Mouse (Mus musculus): Measurements from ENCODE around the gene Olfr1278. TPM values are rescaled to one million over a fixed set of nuclear protein-coding genes. Genes with fewer than 3 reads are reported as not detected.

The Olfr1278 gene
- total and polyA plus RNA-seq, 3 experiments, result not detected

DNA sequence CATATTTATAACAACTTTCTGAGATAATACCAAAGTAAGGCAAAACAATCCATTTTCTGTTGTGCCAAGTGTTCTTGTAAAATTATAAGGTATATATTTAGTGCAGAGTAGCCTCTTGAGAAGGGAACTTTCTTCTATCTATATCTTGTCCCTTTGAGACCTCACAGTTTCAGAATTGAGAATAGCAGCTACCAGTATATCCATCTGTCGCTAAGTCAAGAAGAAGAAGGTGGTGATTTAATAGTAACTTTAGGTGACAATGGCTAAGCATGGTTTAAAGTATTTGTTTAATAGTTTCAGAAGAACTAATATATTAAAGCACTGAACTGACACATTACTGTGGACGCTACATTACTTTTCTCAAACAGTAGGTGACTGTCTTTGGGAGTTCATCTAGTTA is 15.9 kb upstream of the Olfr1278 start, which contains the start of gene Olfr1277:
TSS of gene Olfr1277 (minus strand) at position 101 of the 400 bp plus-strand sequence.
- H3K36me3 ChIP-seq (replicated peaks in 1 of 2; ENCODE audit: control insufficient read depth in 1 of 2, insufficient read depth in 1 of 2, low read length in 1 of 2), result no peaks in the 10 kb centered on the region
- H3K9me3 ChIP-seq (replicated peaks; ENCODE audit: low read length), result peaks cover 16% of the 10 kb centered on the region
- dilution Hi-C loops (cut with MboI; ENCODE audit: extremely low pct_ligation_motif_present, extremely low pct_unique_long_range_greater_than_20kb, low sequenced_read_pairs), result no loop called here
- no peak for DNase-seq (ENCODE audit: extremely low read depth)
- H3K4me1 ChIP-seq (ENCODE audit: control insufficient read depth in 1 of 2, insufficient read depth in 2 of 2), result no peaks in the 10 kb centered on the region
- in situ Hi-C loops (cut with MboI; ENCODE audit: low pct_ligation_motif_present, low pct_unique_long_range_greater_than_20kb, low sequenced_read_pairs), result no loop called here
- no peak within 1 kb of the TSS for H3K4me3 ChIP-seq (replicated peaks in 1 of 3; ENCODE audit: low read depth in 2 of 3, low read length in 2 of 3, poor library complexity in 1 of 3)
- H3K79me2 ChIP-seq (replicated peaks; ENCODE audit: control insufficient read depth, extremely low read depth, insufficient read depth, poor library complexity, severe bottlenecking), result no peaks in the 10 kb centered on the region
- H3K27me3 ChIP-seq (replicated peaks), result no peaks in the 10 kb centered on the region
- no peak within 1 kb of the TSS for H3K4me2 ChIP-seq (ENCODE audit: insufficient read depth, low read depth, poor library complexity, severe bottlenecking)
- TF ChIP-seq POLR2A (IDR thresholded peaks at IDR 0.05; ENCODE audit: low read depth, low read length) (no peak), JUND (conservative IDR thresholded peaks at IDR 0.05; ENCODE audit: low read depth, low read length) (no peak), KAT2A (IDR thresholded peaks at IDR 0.05; ENCODE audit: insufficient replicate concordance, low read length) (no peak), ZMIZ1 (IDR thresholded peaks at IDR 0.05; ENCODE audit: low read depth, low read length) (no peak), TCF12 (IDR thresholded peaks at IDR 0.05; ENCODE audit: low read depth, low read length) (no peak), ETS1 (conservative IDR thresholded peaks at IDR 0.05; ENCODE audit: low read depth, low read length) (no peak), NELFE (IDR thresholded peaks at IDR 0.05; ENCODE audit: low read depth, low read length) (no peak), BHLHE40 (IDR thresholded peaks at IDR 0.05; ENCODE audit: low read depth, low read length) (no peak), E2F4 (IDR thresholded peaks at IDR 0.05; ENCODE audit: insufficient replicate concordance, low read depth, low read length) (no peak), MAZ (IDR thresholded peaks at IDR 0.05; ENCODE audit: low read depth, low read length) (no peak), GABPA (IDR thresholded peaks at IDR 0.05; ENCODE audit: insufficient replicate concordance, low read depth, low read length) (no peak), MAX (IDR thresholded peaks at IDR 0.05; ENCODE audit: low read length) (no peak), ZKSCAN1 (IDR thresholded peaks at IDR 0.05; ENCODE audit: borderline replicate concordance, low read depth, low read length) (no peak), UBTF (IDR thresholded peaks at IDR 0.05; ENCODE audit: low read depth, low read length) (no peak), ZC3H11A (IDR thresholded peaks at IDR 0.05; ENCODE audit: low read depth, low read length) (no peak)
- no peak within 1 kb of the TSS for H3K9ac ChIP-seq (ENCODE audit: insufficient read depth, low read depth)
- no peak within 1 kb of the TSS for H3K27ac ChIP-seq (ENCODE audit: insufficient read depth, low read depth)

DNA sequence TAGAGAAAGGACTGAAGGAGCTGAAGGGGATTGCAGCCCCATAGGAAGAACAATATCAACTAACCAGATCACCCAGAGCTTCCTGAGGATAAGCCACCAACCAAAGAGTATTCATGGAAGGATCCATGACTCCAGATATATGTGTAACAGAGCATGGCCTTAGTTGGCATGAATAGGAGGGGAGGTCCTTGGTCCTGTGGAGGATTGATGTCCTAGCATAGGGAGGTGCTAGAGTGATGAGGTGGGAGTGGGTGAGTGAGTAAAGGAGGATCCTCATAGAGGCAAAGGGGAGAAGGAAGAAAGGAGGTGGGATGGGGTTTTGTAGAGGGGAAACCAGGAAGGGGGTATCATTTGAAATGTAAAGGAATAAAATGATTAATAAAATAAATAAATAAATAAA is 8.6 kb downstream of the Olfr1278 start:
- dilution Hi-C loops (cut with MboI; ENCODE audit: extremely low pct_ligation_motif_present, extremely low pct_unique_long_range_greater_than_20kb, low sequenced_read_pairs) (no loop called here), in situ Hi-C loops (cut with MboI; ENCODE audit: low pct_ligation_motif_present, low pct_unique_long_range_greater_than_20kb, low sequenced_read_pairs) (no loop called here)
- peaks cover 17% of the 10 kb centered on the region for H3K9me3 ChIP-seq (replicated peaks; ENCODE audit: low read length)
- no peaks in the 10 kb centered on the region for H3K79me2 ChIP-seq (replicated peaks; ENCODE audit: control insufficient read depth, extremely low read depth, insufficient read depth, poor library complexity, severe bottlenecking)
- no peaks in the 10 kb centered on the region for H3K4me1 ChIP-seq (ENCODE audit: control insufficient read depth in 1 of 2, insufficient read depth in 2 of 2)
- no peak overlapping the region for H3K27ac ChIP-seq (ENCODE audit: insufficient read depth, low read depth)
- no peak for DNase-seq (ENCODE audit: extremely low read depth)
- H3K36me3 ChIP-seq (replicated peaks in 1 of 2; ENCODE audit: control insufficient read depth in 1 of 2, insufficient read depth in 1 of 2, low read length in 1 of 2), result no peaks in the 10 kb centered on the region
- TF ChIP-seq RAD21 (IDR thresholded peaks at IDR 0.05; ENCODE audit: low read depth, low read length) (no peak), MXI1 (IDR thresholded peaks at IDR 0.05; ENCODE audit: low read depth, low read length) (no peak), JUN (IDR thresholded peaks at IDR 0.05; ENCODE audit: insufficient read depth, low read depth, low read length) (no peak), POLR2AphosphoS2 (IDR thresholded peaks at IDR 0.05; ENCODE audit: low read depth, low read length) (no peak), MAX (IDR thresholded peaks at IDR 0.05; ENCODE audit: low read length) (no peak), BHLHE40 (IDR thresholded peaks at IDR 0.05; ENCODE audit: low read depth, low read length) (no peak), ZKSCAN1 (IDR thresholded peaks at IDR 0.05; ENCODE audit: borderline replicate concordance, low read depth, low read length) (no peak), E2F4 (IDR thresholded peaks at IDR 0.05; ENCODE audit: insufficient replicate concordance, low read depth, low read length) (no peak), KAT2A (IDR thresholded peaks at IDR 0.05; ENCODE audit: insufficient replicate concordance, low read length) (no peak), HCFC1 (IDR thresholded peaks at IDR 0.05; ENCODE audit: low read depth, low read length) (no peak), NRF1 (IDR thresholded peaks at IDR 0.05; ENCODE audit: low read depth, low read length) (no peak), POLR2A (IDR thresholded peaks at IDR 0.05; ENCODE audit: low read depth, low read length) (no peak), NELFE (IDR thresholded peaks at IDR 0.05; ENCODE audit: low read depth, low read length) (no peak)
- H3K4me3 ChIP-seq (replicated peaks in 1 of 3; ENCODE audit: low read depth in 2 of 3, low read length in 2 of 3, poor library complexity in 1 of 3), result no peak overlapping the region
- no peaks in the 10 kb centered on the region for H3K27me3 ChIP-seq (replicated peaks)
- no peak overlapping the region for H3K4me2 ChIP-seq (ENCODE audit: insufficient read depth, low read depth, poor library complexity, severe bottlenecking)
- no peak overlapping the region for H3K9ac ChIP-seq (ENCODE audit: insufficient read depth, low read depth)
